Mouse (Mus musculus): ENCODE data around the gene Gm44805.

- TF ChIP-seq MAFK (IDR thresholded peaks at IDR 0.05; ENCODE audit: insufficient read depth, low read depth, low read length): no peak
- no peak for TF ChIP-seq CHD2 (IDR thresholded peaks at IDR 0.05; ENCODE audit: low read depth, low read length)
- no peak for TF ChIP-seq ZC3H11A (IDR thresholded peaks at IDR 0.05; ENCODE audit: borderline replicate concordance, low read depth, low read length)
- no peak for TF ChIP-seq HCFC1 (IDR thresholded peaks at IDR 0.05; ENCODE audit: borderline replicate concordance, insufficient read depth, low read length)
Measured at GRCm38 (mm10) chr7:19719200-19719599, 38.0 kb upstream of the Gm44805 start.
